Mouse (Mus musculus): Measurements from ENCODE around the gene Gm28635. TPM values are rescaled to one million over a fixed set of nuclear protein-coding genes. Genes with fewer than 3 reads are reported as not detected.

The Gm28635 gene
- polyA plus RNA-seq, 1 experiment: not detected

DNA sequence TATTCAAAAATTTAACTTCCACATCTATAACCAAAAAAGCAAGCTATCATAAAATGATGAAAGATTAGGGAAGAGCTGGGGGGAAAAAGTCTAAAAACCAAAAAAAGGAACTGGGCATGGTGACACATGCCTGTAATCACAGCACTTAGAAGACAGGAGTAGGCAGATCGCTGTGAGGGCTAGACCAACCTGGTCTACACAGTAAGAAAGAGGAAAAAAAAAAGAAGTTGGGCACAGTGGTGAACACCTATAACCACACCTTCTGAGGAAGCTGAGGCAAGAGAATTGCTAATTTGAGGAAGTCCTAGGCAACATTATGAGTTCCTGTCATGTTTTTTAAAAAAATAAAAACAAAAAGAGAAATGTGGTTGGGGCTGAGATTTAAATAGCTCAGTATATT is 22.0 kb downstream of the Gm28635 start:
- 0% methylated on average over 1 of the region's 1 CpGs for WGBS
- H3K4me1 ChIP-seq (ENCODE audit: control insufficient read depth, insufficient read depth, low read length): no peaks in the 10 kb centered on the region; the same call in 1 of the 2 replicates
- no peak for TF ChIP-seq CTCF (IDR thresholded peaks at IDR 0.05; ENCODE audit: control insufficient read depth, insufficient read depth, low read length)
- no peak for TF ChIP-seq POLR2A (IDR thresholded peaks at IDR 0.05; ENCODE audit: borderline replicate concordance, control insufficient read depth, low read depth, low read length)
- no peak overlapping the region for H3K27ac ChIP-seq (ENCODE audit: control insufficient read depth, insufficient read depth, low read depth, low read length, poor library complexity)
- H3K4me3 ChIP-seq (replicated peaks; ENCODE audit: control insufficient read depth, low read depth, low read length): no peak overlapping the region

DNA sequence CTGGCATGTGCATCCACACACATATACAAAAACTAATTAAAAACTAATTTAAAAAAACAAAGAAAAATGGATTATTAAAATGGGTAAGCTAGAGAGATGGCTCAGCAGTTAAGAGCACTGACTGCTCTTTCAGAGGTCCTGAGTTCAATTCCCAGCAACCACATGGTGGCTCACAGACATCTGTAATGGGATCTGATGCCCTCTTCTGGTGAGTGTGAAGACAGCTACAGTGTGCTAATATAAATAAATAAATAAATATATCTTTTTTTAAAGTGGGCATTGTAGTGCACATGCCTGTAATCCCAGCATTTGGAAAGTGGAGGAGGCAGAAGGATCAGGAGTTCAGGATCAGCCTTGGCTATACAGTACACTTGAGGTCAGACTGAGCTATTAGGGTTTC is 24.5 kb downstream of the Gm28635 start:
- no peak overlapping the region for H3K4me3 ChIP-seq (replicated peaks; ENCODE audit: control insufficient read depth, low read depth, low read length)
- TF ChIP-seq CTCF (IDR thresholded peaks at IDR 0.05; ENCODE audit: control insufficient read depth, insufficient read depth, low read length): no peak
- TF ChIP-seq POLR2A (IDR thresholded peaks at IDR 0.05; ENCODE audit: borderline replicate concordance, control insufficient read depth, low read depth, low read length): no peak

DNA sequence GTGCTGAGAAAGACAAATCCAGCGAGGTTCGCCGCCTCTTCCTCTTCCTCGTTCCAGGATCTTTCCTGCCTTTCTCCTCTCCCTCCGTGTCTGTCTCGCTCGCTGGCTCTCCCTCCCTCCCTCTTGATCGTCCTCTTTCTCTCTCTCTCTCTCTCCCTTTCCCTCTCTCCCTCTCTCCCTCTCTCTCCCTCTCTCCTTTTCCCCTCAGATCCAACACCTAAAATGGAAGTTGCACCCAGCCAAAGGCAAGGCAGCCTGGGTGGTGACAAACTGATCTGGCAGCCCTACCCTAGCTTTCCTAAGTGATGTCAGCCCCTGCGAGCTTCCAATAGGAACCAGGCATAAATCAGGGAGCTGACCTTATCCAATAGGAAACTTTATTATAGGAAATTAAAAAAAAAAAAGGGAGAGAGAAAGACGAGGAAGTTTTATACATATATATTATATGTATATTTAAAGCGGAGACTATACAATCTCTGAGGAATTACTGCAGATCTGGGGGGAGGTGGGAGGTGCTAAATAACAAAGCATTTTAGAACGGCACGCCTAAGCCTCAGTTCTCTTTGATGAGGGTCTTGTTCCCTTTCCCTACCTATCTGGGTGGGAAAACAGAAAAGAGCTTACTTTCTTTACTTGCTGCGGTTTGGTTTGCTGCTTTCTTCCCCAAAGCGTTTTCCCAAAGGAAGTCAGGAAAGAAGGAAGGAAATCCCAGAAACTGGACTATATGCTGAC is 27.2 kb downstream of the Gm28635 start, which contains the start of gene Ctnnd1:
Ctnnd1 (minus strand) TSS at position 302 of the 732 bp plus-strand sequence.
- 3% methylated on average over 15 of the region's 15 CpGs for WGBS
- peak within 1 kb of the TSS; percentile 67 for H3K4me3 ChIP-seq (replicated peaks; ENCODE audit: control insufficient read depth, low read depth, low read length)
- H3K27ac ChIP-seq (ENCODE audit: control insufficient read depth, insufficient read depth, low read depth, low read length, poor library complexity): peak within 1 kb of the TSS; percentile 8
- no peaks in the 10 kb centered on the region for H3K4me1 ChIP-seq (ENCODE audit: control insufficient read depth, insufficient read depth, low read length)
- TF ChIP-seq POLR2A (IDR thresholded peaks at IDR 0.05; ENCODE audit: borderline replicate concordance, control insufficient read depth, low read depth, low read length): no peak
- no peak for TF ChIP-seq CTCF (IDR thresholded peaks at IDR 0.05; ENCODE audit: control insufficient read depth, insufficient read depth, low read length)

More for the DNA sequence above, 24.5 kb downstream of the Gm28635 start:
- H3K27ac ChIP-seq (ENCODE audit: control insufficient read depth, insufficient read depth, low read depth, low read length, poor library complexity): no peak overlapping the region
- H3K4me1 ChIP-seq (ENCODE audit: control insufficient read depth, insufficient read depth, low read length): no peaks in the 10 kb centered on the region; the same call in 1 of the 2 replicates

DNA sequence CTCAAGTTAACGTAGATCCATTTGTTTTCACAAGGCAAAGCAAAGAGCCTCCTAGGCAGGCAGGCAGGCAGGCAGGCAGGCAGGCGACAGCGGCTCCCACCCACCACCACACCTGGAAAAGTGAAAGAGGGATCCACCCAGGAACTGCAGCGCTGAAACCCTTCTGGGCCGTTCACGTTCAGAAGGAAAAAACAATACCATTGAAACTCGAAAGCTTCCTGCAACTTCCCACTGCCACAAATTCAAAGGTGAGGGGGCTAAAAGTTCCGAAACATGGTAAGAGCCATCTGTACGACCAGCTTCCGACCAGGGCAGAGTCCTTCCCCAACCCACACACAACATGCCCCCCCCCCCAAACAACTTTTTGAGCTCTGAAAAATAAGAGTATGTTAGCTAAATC is 28.2 kb downstream of the Gm28635 start:
- H3K4me3 ChIP-seq (replicated peaks; ENCODE audit: control insufficient read depth, low read depth, low read length): peak overlapping the region; percentile 56
- H3K4me1 ChIP-seq (ENCODE audit: control insufficient read depth, insufficient read depth, low read length): no peaks in the 10 kb centered on the region
- no peak for TF ChIP-seq CTCF (IDR thresholded peaks at IDR 0.05; ENCODE audit: control insufficient read depth, insufficient read depth, low read length)
- no peak for TF ChIP-seq POLR2A (IDR thresholded peaks at IDR 0.05; ENCODE audit: borderline replicate concordance, control insufficient read depth, low read depth, low read length)
- 1% methylated on average over 10 of the region's 10 CpGs for WGBS
- no peak overlapping the region for H3K27ac ChIP-seq (ENCODE audit: control insufficient read depth, insufficient read depth, low read depth, low read length, poor library complexity)

DNA sequence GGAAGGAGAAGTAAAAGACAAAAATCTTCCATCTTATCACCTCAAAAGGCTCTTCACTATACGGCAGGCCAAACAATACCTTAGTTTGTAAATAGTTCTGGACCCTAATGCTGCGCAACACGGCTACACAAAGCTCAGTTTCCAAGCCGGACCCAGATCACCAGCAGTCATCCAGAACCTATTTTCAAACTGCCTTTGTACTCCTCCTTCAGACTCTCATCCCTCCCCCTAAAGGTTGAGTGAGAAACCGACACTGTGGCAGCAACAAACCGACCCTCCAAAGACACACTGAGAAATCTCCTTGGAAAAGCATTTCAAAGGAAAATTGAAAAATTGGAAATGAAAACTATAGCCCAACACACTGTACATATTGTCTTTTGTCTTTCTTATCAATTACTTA is 29.5 kb downstream of the Gm28635 start:
- 53% methylated on average over 6 of the region's 6 CpGs for WGBS
- Histone ChIP-seq H3K4me1 (ENCODE audit: control insufficient read depth, insufficient read depth, low read length) (no peaks in the 10 kb centered on the region), H3K27ac (ENCODE audit: control insufficient read depth, insufficient read depth, low read depth, low read length, poor library complexity) (no peak overlapping the region), H3K4me3 (replicated peaks; ENCODE audit: control insufficient read depth, low read depth, low read length) (no peak overlapping the region)
- no peak for TF ChIP-seq POLR2A (IDR thresholded peaks at IDR 0.05; ENCODE audit: borderline replicate concordance, control insufficient read depth, low read depth, low read length)
- TF ChIP-seq CTCF (IDR thresholded peaks at IDR 0.05; ENCODE audit: control insufficient read depth, insufficient read depth, low read length): no peak

DNA sequence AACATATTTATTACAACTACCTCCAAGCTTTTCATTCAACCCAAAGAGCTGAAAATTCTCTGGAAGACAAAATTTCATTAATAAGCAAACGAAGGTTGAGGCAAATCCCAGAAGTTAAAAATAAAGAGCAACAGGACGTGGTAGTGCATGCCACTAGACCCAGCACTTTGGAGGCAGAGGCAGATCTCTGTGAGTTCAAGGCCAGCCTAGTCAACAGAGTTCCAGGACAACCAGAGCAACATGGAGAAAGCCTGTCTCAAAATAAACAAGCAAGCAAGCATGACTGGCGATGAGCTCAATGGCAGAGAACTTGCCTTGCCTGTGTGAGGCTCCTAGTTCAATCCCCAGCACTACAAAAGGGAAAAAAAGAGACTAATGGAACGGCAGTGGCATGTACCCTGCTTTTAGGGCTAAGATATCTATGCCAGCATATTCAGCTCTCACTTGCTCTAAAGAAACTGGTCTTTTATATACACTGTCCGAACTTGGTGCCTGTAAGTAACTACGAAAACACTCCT is 30.7 kb downstream of the Gm28635 start:
- WGBS: 83% methylated on average over 6 of the region's 6 CpGs

DNA sequence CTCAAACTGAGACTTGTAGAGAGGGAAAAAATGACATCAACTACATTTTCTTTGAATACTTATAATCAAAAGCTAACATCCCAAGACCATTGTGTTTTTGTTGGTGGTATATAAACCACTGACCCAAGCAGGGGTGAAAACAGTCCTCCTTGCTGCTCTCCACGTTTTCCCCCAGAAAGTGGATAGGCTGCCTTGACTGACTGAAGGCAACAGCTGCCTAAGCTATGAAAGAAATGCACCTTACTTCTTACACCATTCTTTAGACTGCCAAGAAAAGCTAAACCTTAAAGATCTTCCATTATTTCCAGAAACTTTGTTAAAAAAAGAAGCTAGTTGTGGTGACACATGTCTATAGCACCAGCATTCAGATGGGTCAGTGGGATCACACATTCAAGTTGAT is 31.7 kb downstream of the Gm28635 start:
- TF ChIP-seq CTCF (IDR thresholded peaks at IDR 0.05; ENCODE audit: control insufficient read depth, insufficient read depth, low read length): no peak
- no peak for TF ChIP-seq POLR2A (IDR thresholded peaks at IDR 0.05; ENCODE audit: borderline replicate concordance, control insufficient read depth, low read depth, low read length)
- H3K4me1 ChIP-seq (ENCODE audit: control insufficient read depth, insufficient read depth, low read length): no peaks in the 10 kb centered on the region
- H3K4me3 ChIP-seq (replicated peaks; ENCODE audit: control insufficient read depth, low read depth, low read length): no peak overlapping the region
- no peak overlapping the region for H3K27ac ChIP-seq (ENCODE audit: control insufficient read depth, insufficient read depth, low read depth, low read length, poor library complexity)
- 78% methylated on average over 1 of the region's 1 CpGs for WGBS

More for the DNA sequence above, 30.7 kb downstream of the Gm28635 start:
- Histone ChIP-seq H3K4me1 (ENCODE audit: control insufficient read depth, insufficient read depth, low read length) (no peaks in the 10 kb centered on the region), H3K4me3 (replicated peaks; ENCODE audit: control insufficient read depth, low read depth, low read length) (no peak overlapping the region), H3K27ac (ENCODE audit: control insufficient read depth, insufficient read depth, low read depth, low read length, poor library complexity) (no peak overlapping the region)
- TF ChIP-seq POLR2A (IDR thresholded peaks at IDR 0.05; ENCODE audit: borderline replicate concordance, control insufficient read depth, low read depth, low read length): no peak
- TF ChIP-seq CTCF (IDR thresholded peaks at IDR 0.05; ENCODE audit: control insufficient read depth, insufficient read depth, low read length): no peak

DNA sequence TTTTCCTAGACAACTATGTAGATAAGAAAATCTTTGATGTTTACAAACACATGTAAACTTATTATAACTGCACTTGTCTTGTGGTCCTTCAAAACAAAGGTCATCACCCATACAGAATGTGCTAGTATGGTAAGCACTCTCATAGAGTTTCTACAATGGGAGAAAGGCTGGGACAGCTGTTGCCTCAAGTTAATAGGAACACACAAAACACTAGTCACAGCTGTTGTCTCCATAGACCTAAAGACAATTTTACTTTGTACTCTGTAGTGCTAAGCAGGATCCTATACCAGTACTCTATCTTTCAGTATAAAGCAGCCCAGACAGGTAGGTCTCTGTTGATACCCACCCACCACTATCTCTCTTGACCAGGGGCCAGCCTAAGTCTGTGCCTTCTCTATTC is 37.0 kb downstream of the Gm28635 start:
- H3K4me1 ChIP-seq (ENCODE audit: control insufficient read depth, insufficient read depth, low read length): no peaks in the 10 kb centered on the region
- H3K4me3 ChIP-seq (replicated peaks; ENCODE audit: control insufficient read depth, low read depth, low read length): no peak overlapping the region
- TF ChIP-seq CTCF (IDR thresholded peaks at IDR 0.05; ENCODE audit: control insufficient read depth, insufficient read depth, low read length): no peak
- TF ChIP-seq POLR2A (IDR thresholded peaks at IDR 0.05; ENCODE audit: borderline replicate concordance, control insufficient read depth, low read depth, low read length): no peak

More for the DNA sequence above, 37.0 kb downstream of the Gm28635 start:
- no peak overlapping the region for H3K27ac ChIP-seq (ENCODE audit: control insufficient read depth, insufficient read depth, low read depth, low read length, poor library complexity)
